Mouse (Mus musculus) urinary bladder, postnatal 36 days (tissue): ENCODE measurements at regions not wholly inside any gene's neighbourhood (a gene's known extent, or its start where the extent isn't known, plus 50 kb on each side); places are given as distances from the start of the nearest gene placed in this dataset.

Experiments
- DNase-seq, 2 experiments: peaks; one replicate each; pipeline ENCODE4 v3.0.0; 2022; ENCODE audit warnings: low spot score in 2 of 2, mixed read lengths in 1 of 2

DNA sequence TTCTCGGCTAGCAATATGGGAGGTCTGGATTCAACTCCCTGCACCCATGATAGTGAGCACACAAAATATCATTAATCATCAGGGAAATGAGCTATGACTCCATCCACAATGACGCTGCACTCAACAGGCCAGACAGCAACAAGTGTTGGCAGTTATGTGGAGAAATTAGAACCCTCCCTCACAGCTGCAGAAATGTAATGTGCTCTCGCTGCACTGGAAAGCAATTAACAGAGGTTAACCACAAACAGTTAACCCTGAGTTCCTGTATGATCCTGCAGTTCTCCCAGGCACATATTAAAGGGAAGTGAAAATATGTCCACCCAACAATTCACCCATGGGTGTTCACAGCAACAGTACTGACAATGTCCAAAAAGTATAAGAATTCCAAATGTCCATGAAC lies 54.0 kb upstream of the Jade2 start:
- DNase-seq, result no peak

DNA sequence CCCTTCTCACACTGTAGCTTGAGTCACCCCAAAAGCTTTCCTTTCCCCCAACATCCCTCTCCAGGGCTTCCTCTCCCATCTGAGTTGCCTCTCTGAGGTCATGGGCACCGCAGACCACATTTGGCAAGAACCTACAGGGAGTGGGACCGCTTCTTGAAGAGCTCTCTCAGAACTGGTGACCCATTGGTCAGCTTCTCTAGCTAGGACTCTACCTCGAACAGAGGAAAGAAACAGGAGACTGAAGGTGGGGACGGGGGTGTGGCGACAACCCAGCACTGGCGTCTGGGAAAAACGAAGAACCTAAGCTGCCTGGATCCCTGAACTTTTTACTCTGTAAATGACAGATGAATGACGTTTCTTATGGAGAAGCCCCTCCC lies 51.8 kb upstream of the Cdkn2aipnl start:
- DNase-seq, result no peak

DNA sequence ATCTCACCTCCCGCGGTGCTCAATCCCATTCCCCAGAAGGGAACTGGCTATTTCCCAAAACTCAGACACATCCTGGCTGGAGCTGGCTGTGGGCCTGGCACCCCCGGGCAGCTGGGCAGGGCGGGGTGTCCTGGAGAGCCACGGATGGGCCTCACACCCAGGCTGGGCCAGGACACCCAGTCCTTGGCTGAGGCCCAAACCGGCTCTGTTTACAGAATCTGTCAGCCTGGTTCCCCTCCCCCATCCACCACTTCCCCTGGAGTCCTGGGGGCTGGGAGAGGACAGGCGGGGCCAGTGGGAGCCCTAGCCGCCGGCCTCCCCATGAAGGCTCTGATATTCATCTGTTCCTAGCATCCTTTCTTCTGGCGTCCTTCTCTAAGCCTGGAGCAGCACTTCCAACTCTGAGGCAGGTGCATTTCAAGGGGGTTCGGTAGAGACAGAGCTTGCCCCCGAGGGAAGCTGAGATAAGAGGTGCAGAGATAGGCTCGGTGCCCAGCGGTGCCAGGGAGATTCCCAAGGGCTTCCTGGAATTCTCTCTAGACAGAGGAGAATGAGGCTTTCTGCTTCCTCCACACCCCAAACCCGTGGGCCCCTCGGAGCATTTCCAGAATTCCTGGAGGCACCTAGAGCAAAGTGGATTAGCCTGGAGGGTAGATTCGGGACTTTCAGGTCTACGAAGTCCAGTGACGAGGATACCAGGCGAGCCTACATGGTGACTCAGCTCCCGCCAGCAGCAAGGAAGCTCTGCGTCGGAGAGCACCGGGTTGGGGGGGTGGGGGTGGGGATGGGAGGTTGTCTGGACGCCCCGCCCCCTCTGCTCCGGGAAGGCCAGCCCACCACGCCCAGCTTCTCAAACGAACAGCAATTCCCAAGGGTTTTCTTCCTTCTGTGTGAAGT lies 51.2 kb upstream of the Cdkn2aipnl start:
- DNase-seq, result peak; percentile 82 to 95
